37 mouse cellular contexts compared by ENCODE assay signal in the genomic region with DNA sequence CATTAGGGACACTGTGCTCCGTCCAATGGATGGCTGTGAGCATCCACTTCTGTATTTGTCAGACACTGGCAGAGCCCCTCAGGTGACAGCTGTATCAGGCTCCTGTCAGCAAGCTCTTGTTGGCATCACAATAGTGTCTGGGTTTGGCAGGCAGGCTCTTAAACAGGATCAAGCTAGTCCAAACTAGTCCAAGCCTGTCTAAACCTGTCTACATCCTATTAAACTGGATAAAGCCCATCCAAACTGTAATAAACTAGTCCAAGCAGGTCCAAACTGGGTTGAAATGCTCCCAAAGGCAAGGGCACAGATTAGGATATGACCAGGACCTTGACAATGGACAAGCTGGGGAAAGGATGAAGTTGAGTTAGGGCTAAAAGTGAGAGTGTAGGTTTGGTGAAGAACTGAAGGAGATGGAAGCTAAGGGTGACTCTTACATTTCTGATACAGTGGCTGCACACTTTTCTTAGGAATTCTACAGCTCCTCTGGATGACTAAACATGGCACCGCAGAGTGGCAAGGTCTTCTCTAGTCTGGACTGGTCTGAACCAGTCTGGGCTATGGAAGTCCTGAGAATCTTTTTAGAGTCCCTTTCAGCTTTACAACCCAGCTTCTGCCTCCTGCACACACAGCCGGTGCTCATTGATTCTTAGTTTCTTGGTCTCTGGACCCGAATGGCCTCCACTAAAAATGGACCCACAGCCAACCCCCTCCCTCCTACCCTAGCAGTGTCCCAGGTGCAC. TPM values are rescaled to one million over a fixed set of nuclear protein-coding genes. Genes with fewer than 3 reads are reported as not detected.
DNase-seq lines count a peak whose midpoint lies in the region; ATAC-seq lines count a peak whose summit lies in the region.
"Had no signal": no experiment of that assay in that cellular context is flagged by ENCODE, and none has a peak within 500 bp of the region (broad histone marks: within the 10 kb centered on the region; RNA-seq: fewer than 3 reads in every experiment).

No protein-coding gene starts in this region.

- WGBS in kidney, embryonic 15.5 days, result 76% methylated on average over 4 of the region's 4 CpGs

- peaks cover 4% of the 10 kb centered on the region; the same call in 1 of the 2 replicates for H3K4me1 ChIP-seq in kidney, embryonic 15.5 days
- H3K4me1 ChIP-seq: heart, embryonic 13.5 days; limb, embryonic 13.5 days; lung, embryonic 15.5 days; neural tube, embryonic 12.5 days had no signal

- no peak overlapping the region for H3K9ac ChIP-seq in kidney, embryonic 15.5 days
- H3K9ac ChIP-seq: embryonic facial prominence, embryonic 13.5 days; heart, embryonic 13.5 days; hindbrain, embryonic 12.5 days; limb, embryonic 13.5 days; lung, embryonic 15.5 days; neural tube, embryonic 12.5 days had no signal

- DNase-seq in kidney, postnatal 25 days, result no peak
- DNase-seq in ES-CJ7 (ENCODE audit: low read depth, low spot score) (peak; percentile 66), ZHBTc4 (ENCODE audit: low read depth, low spot score) (peak; percentile 88)
- no peak for DNase-seq in left cerebral cortex, postnatal 25 days (ENCODE audit: low spot score in 2 of 2)
- DNase-seq in testis, postnatal 10 days (ENCODE audit: low spot score), result no peak
- DNase-seq: adrenal gland, postnatal 10 days; cerebellum, adult 11-12 months; heart, adult 2 months; heart, postnatal 14 days; kidney, postnatal 36 days; right cerebral cortex, adult 18-20 months; spleen, adult 18-20 months; thymus, adult 18-20 months; thymus, postnatal 36 days had no signal

- H3K4me2 ChIP-seq in kidney, embryonic 15.5 days, result no peak overlapping the region
- H3K4me2 ChIP-seq: embryonic facial prominence, embryonic 13.5 days; heart, embryonic 13.5 days; hindbrain, embryonic 12.5 days; limb, embryonic 13.5 days; liver, embryonic 11.5 days; lung, embryonic 15.5 days; neural tube, embryonic 12.5 days had no signal

- no peaks in the 10 kb centered on the region for H3K36me3 ChIP-seq in kidney, embryonic 15.5 days
- H3K36me3 ChIP-seq: embryonic facial prominence, embryonic 13.5 days; forebrain, embryonic 10.5 days; heart, embryonic 13.5 days; hindbrain, embryonic 12.5 days; limb, embryonic 13.5 days; lung, embryonic 15.5 days; midbrain, embryonic 10.5 days; neural tube, embryonic 12.5 days had no signal

- H3K4me3 ChIP-seq in kidney, embryonic 15.5 days (replicated peaks), result no peak overlapping the region
- H3K4me3 ChIP-seq: embryonic facial prominence, embryonic 13.5 days; forebrain, embryonic 10.5 days; heart, adult 2 months; heart, embryonic 13.5 days; hindbrain, embryonic 12.5 days; layer of hippocampus, adult 2 months; left cerebral cortex, adult 2 months; limb, embryonic 13.5 days; lung, embryonic 15.5 days; midbrain, embryonic 10.5 days; neural tube, embryonic 12.5 days had no signal

- 0 out of 2 replicates have a peak overlapping the region, but pooled peaks have one; percentile 11 for H3K27ac ChIP-seq in kidney, embryonic 15.5 days
- H3K27ac ChIP-seq: embryonic facial prominence, embryonic 13.5 days; forebrain, embryonic 10.5 days; heart, adult 2 months; heart, embryonic 13.5 days; hindbrain, embryonic 12.5 days; hindbrain, postnatal 0 days; layer of hippocampus, adult 2 months; left cerebral cortex, adult 2 months; limb, embryonic 13.5 days; lung, embryonic 15.5 days; midbrain, embryonic 10.5 days; neural tube, embryonic 12.5 days had no signal

- ATAC-seq in kidney, embryonic 15.5 days (replicated peaks; ENCODE audit: low FRiP score), result no peak
- ATAC-seq: forebrain, embryonic 16.5 days; hindbrain, postnatal 0 days; intestine, postnatal 0 days; midbrain, embryonic 16.5 days had no signal

- H3K27me3 ChIP-seq in kidney, embryonic 15.5 days, result no peaks in the 10 kb centered on the region
- H3K27me3 ChIP-seq: embryonic facial prominence, embryonic 13.5 days; heart, embryonic 13.5 days; hindbrain, embryonic 12.5 days; limb, embryonic 13.5 days; lung, embryonic 15.5 days; neural tube, embryonic 12.5 days had no signal

- H3K9me3 ChIP-seq in kidney, embryonic 15.5 days (replicated peaks), result no peaks in the 10 kb centered on the region
- H3K9me3 ChIP-seq: embryonic facial prominence, embryonic 13.5 days; forebrain, embryonic 10.5 days; heart, embryonic 13.5 days; hindbrain, embryonic 12.5 days; limb, embryonic 13.5 days; lung, embryonic 15.5 days; midbrain, embryonic 10.5 days; neural tube, embryonic 12.5 days had no signal

- intact Hi-C loops in left cerebral cortex, postnatal 25 days (cut with DNase I), result loop anchor here (5.0 kb wide), 1 partner anchor 167 kb away; no protein-coding TSS in a partner anchor

RNA-seq across cellular contexts. Expression of gene Fcrl5, which starts 26.2 kb away (rescaled TPM):
- polyA plus RNA-seq in kidney, embryonic 15.5 days (2015; fragmentation: Nextera tagmentation; extraction: Ambion mirVana), result not detected in 2 replicates
- total RNA-seq in left cerebral cortex, postnatal 25 days (2021), result not detected
- total RNA-seq: adrenal gland, postnatal 10 days; common myeloid progenitor, adult 5-6 weeks; gastrocnemius, adult 8-10 months; gastrocnemius, postnatal 4 days; heart, postnatal 14 days; hindbrain, postnatal 0 days; layer of hippocampus, adult 2 months; left cerebral cortex, adult 2 months had no signal
- polyA plus RNA-seq: embryonic facial prominence, embryonic 13.5 days; forebrain, embryonic 10.5 days; forebrain, embryonic 16.5 days; heart, embryonic 13.5 days; hindbrain, embryonic 12.5 days; hindbrain, postnatal 0 days; intestine, postnatal 0 days; kidney, embryonic 14.5 days; limb, embryonic 13.5 days; liver, embryonic 11.5 days; liver, embryonic 16.5 days; lung, embryonic 15.5 days; midbrain, embryonic 10.5 days; midbrain, embryonic 16.5 days; neural tube, embryonic 12.5 days; stomach, embryonic 16.5 days had no signal

RNA-seq across cellular contexts. Expression of gene Fcrl1, which starts 33.2 kb away (rescaled TPM):
- polyA plus RNA-seq in kidney, embryonic 15.5 days (2015; fragmentation: Nextera tagmentation; extraction: Ambion mirVana), result 0.36 and 0.66 TPM in 2 replicates
- total RNA-seq in left cerebral cortex, postnatal 25 days (2021), result under 1 TPM in 1 of 2 experiments, not detected in 1; 0.43 TPM
- polyA plus RNA-seq: forebrain, embryonic 10.5 days; forebrain, embryonic 16.5 days; hindbrain, postnatal 0 days; lung, embryonic 15.5 days; midbrain, embryonic 10.5 days had no signal

RNA-seq across cellular contexts. Expression of gene Cd5l, which starts 51.7 kb away (rescaled TPM):
- 0.68 and 0.80 TPM in 2 replicates for polyA plus RNA-seq in kidney, embryonic 15.5 days (2015; fragmentation: Nextera tagmentation; extraction: Ambion mirVana)
- total RNA-seq in left cerebral cortex, postnatal 25 days (2021), result not detected
- total RNA-seq: gastrocnemius, adult 8-10 months; hindbrain, postnatal 0 days; layer of hippocampus, adult 2 months; left cerebral cortex, adult 2 months; left cerebral cortex, postnatal 36 days had no signal
- polyA plus RNA-seq: forebrain, embryonic 10.5 days; forebrain, embryonic 16.5 days; heart, embryonic 13.5 days; hindbrain, embryonic 12.5 days; intestine, postnatal 0 days; kidney, embryonic 14.5 days; midbrain, embryonic 10.5 days had no signal

Comparison
In these comparisons a context has a peak if more than half of its experiments do, and no peak if none do; other contexts are left out.
1. DNase-seq: peak in ES-CJ7 (single experiment) and ZHBTc4 (single experiment); none in kidney, postnatal 25 days (0 of 2), left cerebral cortex, postnatal 25 days (0 of 2) and testis, postnatal 10 days (single experiment).